Mouse (Mus musculus): ENCODE data around the gene Rap1b. TPM values are rescaled to one million over a fixed set of nuclear protein-coding genes. Genes with fewer than 3 reads are reported as not detected.

Rap1b gene
- 26.2 and 52.9 TPM in 2 replicates for polyA plus RNA-seq (2012; rRNA removed; ENCODE audit: low replicate concordance)

GRCm38 (mm10) chr10:117845597-117846259 lies at the start of gene Rap1b:
TSS of gene Rap1b (minus strand) at chr10:117846035.

GRCm38 (mm10) chr10:117792141-117793091 lies 53.4 kb downstream of the Rap1b start, which contains the start of gene Nup107:
TSS of gene Nup107 (minus strand) at chr10:117792705.

Other genes with a start within 250 kb of the Rap1b start
- gene Cpm, start 216.5 kb downstream of the Rap1b start, polyA plus RNA-seq (2012; rRNA removed; ENCODE audit: low replicate concordance): 4.4 and 5.5 TPM in 2 replicates
- gene Mdm2, start 135.3 kb downstream of the Rap1b start, polyA plus RNA-seq (2012; rRNA removed; ENCODE audit: low replicate concordance): 23.4 and 48.7 TPM in 2 replicates
- gene Slc35e3, start 99.7 kb downstream of the Rap1b start, polyA plus RNA-seq (2012; rRNA removed; ENCODE audit: low replicate concordance): 12.5 and 13.4 TPM in 2 replicates
- 3.9 and 7.4 TPM in 2 replicates for gene Nup107, start 53.3 kb downstream of the Rap1b start, polyA plus RNA-seq (2012; rRNA removed; ENCODE audit: low replicate concordance)